Mouse (Mus musculus) stomach, postnatal 0 days (tissue): ENCODE results near the gene Gm17359.

Experiments
- CTCF ChIP-seq: IDR thresholded peaks from 2 replicates; pipeline ENCODE4 v1.5.1; 2016; ENCODE audit warnings: antibody characterized with exemption, low read depth, mild to moderate bottlenecking, moderate library complexity
- EP300 ChIP-seq: optimal IDR thresholded peaks from 2 replicates; pipeline ENCODE3; 2016; ENCODE audit warnings: antibody characterized with exemption

DNA sequence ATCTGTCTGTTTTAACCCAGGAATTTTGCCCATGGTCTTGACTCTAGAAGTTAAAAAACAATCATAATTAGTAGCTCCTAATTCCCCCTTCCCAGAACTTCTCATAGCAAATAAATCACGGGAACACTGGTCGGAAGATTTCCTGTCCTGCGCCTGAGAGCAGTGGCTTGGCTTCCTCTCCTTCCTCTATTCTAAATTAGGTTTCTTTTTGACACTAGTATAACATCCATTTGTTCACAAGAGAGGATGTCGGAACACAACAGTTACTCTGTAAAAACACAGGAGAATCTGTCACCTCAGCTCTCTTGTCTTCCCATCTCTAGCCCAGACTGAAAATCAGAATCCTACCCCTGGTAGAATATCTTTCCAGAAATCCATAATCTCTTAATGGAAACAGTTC is 44.9 kb downstream of the Gm17359 start:
- TF ChIP-seq EP300 (no peak), CTCF (no peak)
